Mouse (Mus musculus): ENCODE data around the gene Prkag1. TPM values are rescaled to one million over a fixed set of nuclear protein-coding genes. Genes with fewer than 3 reads are reported as not detected.

Gene Prkag1
- total RNA-seq, 2 experiments from 2014 or later = 35.8 to 36.6 TPM

- no peak for DNase-seq
Observed at GRCm38 (mm10) chr15:98853161-98853937, 22.0 kb upstream of the Prkag1 start.

- DNase-seq = no peak
Observed at GRCm38 (mm10) chr15:98852733-98853132, 21.4 kb upstream of the Prkag1 start.

- peak; percentile 6 for DNase-seq
Observed at GRCm38 (mm10) chr15:98852071-98852470, 20.8 kb upstream of the Prkag1 start.

GRCm38 (mm10) chr15:98851229-98851818 lies 20.0 kb upstream of the Prkag1 start:
- peak; percentile 5 for DNase-seq

GRCm38 (mm10) chr15:98850668-98851067 lies 19.3 kb upstream of the Prkag1 start:
- peak; percentile 13 for DNase-seq

GRCm38 (mm10) chr15:98849956-98850600 lies 18.8 kb upstream of the Prkag1 start:
- no peak for DNase-seq

GRCm38 (mm10) chr15:98849165-98849564 lies 17.8 kb upstream of the Prkag1 start:
- DNase-seq = no peak

- no peak for DNase-seq
Observed at GRCm38 (mm10) chr15:98846140-98846539, 14.8 kb upstream of the Prkag1 start.

GRCm38 (mm10) chr15:98845149-98845548 lies 13.8 kb upstream of the Prkag1 start:
- no peak for DNase-seq

- no peak for DNase-seq
Observed at GRCm38 (mm10) chr15:98843595-98844223, 12.4 kb upstream of the Prkag1 start.

GRCm38 (mm10) chr15:98839671-98840585 lies 8.6 kb upstream of the Prkag1 start:
- no peak for DNase-seq

GRCm38 (mm10) chr15:98839161-98839560 lies 7.8 kb upstream of the Prkag1 start:
- DNase-seq = no peak

- no peak for DNase-seq
Observed at GRCm38 (mm10) chr15:98837743-98838103, 6.4 kb upstream of the Prkag1 start.

GRCm38 (mm10) chr15:98837006-98837742 lies 5.9 kb upstream of the Prkag1 start:
- no peak for DNase-seq

- no peak for DNase-seq
Observed at GRCm38 (mm10) chr15:98835291-98835690, 4.0 kb upstream of the Prkag1 start.

GRCm38 (mm10) chr15:98834059-98834458 lies 2.7 kb upstream of the Prkag1 start:
- no peak for DNase-seq

- DNase-seq = no peak
Observed at GRCm38 (mm10) chr15:98833281-98833680, 2.0 kb upstream of the Prkag1 start.

GRCm38 (mm10) chr15:98832161-98833058 lies 1.1 kb upstream of the Prkag1 start:
- no peak for DNase-seq

- no peak for DNase-seq
Observed at GRCm38 (mm10) chr15:98831684-98832035, 339 bp upstream of the Prkag1 start.

GRCm38 (mm10) chr15:98827611-98828011 lies 3.7 kb downstream of the Prkag1 start:
- no peak for DNase-seq

Data from gastrocnemius, postnatal 10 days (tissue).